Mouse (Mus musculus) forebrain, postnatal 0 days (tissue): Measurements from ENCODE around the gene Tsc22d4. TPM values are rescaled to one million over a fixed set of nuclear protein-coding genes. Genes with fewer than 3 reads are reported as not detected.
"Not testable (repeated sequence)": the region's sequence is repeated elsewhere in the genome, so short reads cannot be mapped to it uniquely, and the experiment has no call there.

ENCODE experiments used
- ATAC-seq: fragments of 200-750 bp; cut with Nextera tagmentation; 2 replicates; pipeline ENCODE4 v1.8.0; 2017; ENCODE audit warnings: mild to moderate bottlenecking, moderate library complexity
- DNase-seq: peaks from one replicate; pipeline ENCODE4 v3.0.0-alpha.2; 2015
- H3K27ac ChIP-seq: fragments of 300-500 bp; sonication (generic); 2 replicates; pipeline ENCODE4 v1.5.1; 2014; ENCODE audit warnings: low read depth, mild to moderate bottlenecking, antibody characterized with exemption, low read length, moderate library complexity, mixed read lengths
- H3K27me3 ChIP-seq: fragments of 300-500 bp; sonication (generic); 2 replicates; pipeline ENCODE4 v1.6.1; 2014; ENCODE audit warnings: mild to moderate bottlenecking, low read length, mixed read lengths; ENCODE audit not compliant: insufficient read depth
- H3K36me3 ChIP-seq: fragments of 300-500 bp; sonication (generic); 2 replicates; pipeline ENCODE4 v1.6.1; 2014; ENCODE audit warnings: mild to moderate bottlenecking, moderate library complexity; ENCODE audit not compliant: insufficient read depth
- H3K4me1 ChIP-seq: fragments of 300-500 bp; sonication (generic); 2 replicates; pipeline ENCODE4 v1.6.1; 2014; ENCODE audit warnings: antibody characterized with exemption; ENCODE audit not compliant: insufficient read depth
- H3K4me2 ChIP-seq: fragments of 300-500 bp; sonication (generic); 2 replicates; pipeline ENCODE4 v1.6.1; 2014; ENCODE audit warnings: low read depth, mild to moderate bottlenecking, moderate library complexity
- H3K4me3 ChIP-seq: fragments of 300-500 bp; sonication (generic); 2 replicates; pipeline ENCODE4 v1.5.1; 2014; ENCODE audit warnings: low read depth, low read length, mixed read lengths
- H3K9ac ChIP-seq: fragments of 300-500 bp; sonication (generic); 2 replicates; pipeline ENCODE4 v1.6.1; 2014; ENCODE audit warnings: mild to moderate bottlenecking
- H3K9me3 ChIP-seq: fragments of 300-500 bp; sonication (generic); 2 replicates; pipeline ENCODE4 v1.6.1; 2016; ENCODE audit warnings: low read length
- CTCF ChIP-seq: sonication (generic); IDR thresholded peaks from 2 replicates; pipeline ENCODE4 v1.5.1; 2016; ENCODE audit warnings: antibody characterized with exemption, control low read depth, low read depth
- WGBS: fragments of 180-500 bp; shearing (Covaris S2); extraction: QIAGEN DNeasy Blood & Tissue Kit; methylation state at CpG from one replicate; pipeline ENCODE4 v1.1.7; 2014; 5-methylcytosine and 5-hydroxymethylcytosine counted together
- polyA plus RNA-seq: library from polyadenylated mRNA; unstranded; fragments of >200 nt; fragmentation: Nextera tagmentation; extraction: Ambion mirVana; gene quantifications from 2 replicates; pipeline ENCODE4 v1.2.1, GENCODE M21; 2015
- total RNA-seq: library from RNA; depleted of rRNA; stranded (reverse); fragments of >200 nt; gene quantifications from 2 replicates; pipeline ENCODE4 v1.2.3, GENCODE M21; 2014

Gene Tsc22d4
- total and polyA plus RNA-seq, 2 experiments from 2014 or later: 120 to 134 TPM

DNA sequence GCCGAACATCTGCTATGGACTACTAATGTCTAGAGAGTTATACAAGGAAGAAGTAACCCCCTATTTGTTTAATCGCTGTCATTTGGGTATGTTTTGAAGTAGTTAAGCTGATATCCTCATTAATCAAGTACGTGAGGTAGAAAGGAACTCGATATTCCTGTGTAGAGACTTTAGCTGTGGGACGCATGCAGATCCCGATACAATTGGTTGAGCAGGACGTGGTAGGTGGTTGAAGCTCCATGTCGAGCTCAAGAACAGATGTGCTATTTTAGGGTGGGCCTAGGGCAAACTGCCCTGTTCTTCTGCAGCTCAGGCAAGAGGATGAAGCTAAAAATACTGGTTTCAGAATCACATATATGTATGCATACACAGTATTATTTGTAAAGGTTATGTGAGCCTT, 29.8 kb upstream of the Tsc22d4 start:
- no peak overlapping the region for H3K4me2 ChIP-seq

GRCm38 (mm10) chr5:137718020-137718790, 27.3 kb upstream of the Tsc22d4 start:
- Histone ChIP-seq H3K9me3 (no peaks in the 10 kb centered on the region), H3K4me3 (no peak overlapping the region), H3K9ac (no peak overlapping the region), H3K4me1 (no peaks in the 10 kb centered on the region), H3K27me3 (no peaks in the 10 kb centered on the region), H3K4me2 (no peak overlapping the region), H3K36me3 (no peaks in the 10 kb centered on the region), H3K27ac (no peak overlapping the region)
- WGBS: 59% methylated on average over 8 of the region's 8 CpGs
- no peak for DNase-seq
- TF ChIP-seq CTCF: no peak
- ATAC-seq: no peak

More for the DNA sequence above, 29.8 kb upstream of the Tsc22d4 start:
- WGBS: 82% methylated on average over 8 of the region's 8 CpGs
- DNase-seq (no peak), ATAC-seq (no peak)
- no peak overlapping the region for H3K4me3 ChIP-seq
- no peak overlapping the region for H3K9ac ChIP-seq
- no peak for TF ChIP-seq CTCF
- H3K9me3 ChIP-seq: no peaks in the 10 kb centered on the region
- no peaks in the 10 kb centered on the region for H3K27me3 ChIP-seq
- no peaks in the 10 kb centered on the region for H3K36me3 ChIP-seq
- no peak overlapping the region for H3K27ac ChIP-seq
- no peaks in the 10 kb centered on the region for H3K4me1 ChIP-seq

- H3K27ac ChIP-seq: no peak overlapping the region
- ATAC-seq (no peak), DNase-seq (no peak)
- H3K4me1 ChIP-seq: no peaks in the 10 kb centered on the region
- no peak overlapping the region for H3K9ac ChIP-seq
- no peaks in the 10 kb centered on the region for H3K36me3 ChIP-seq
- no peak overlapping the region for H3K4me3 ChIP-seq
- H3K9me3 ChIP-seq: no peaks in the 10 kb centered on the region
- no peaks in the 10 kb centered on the region for H3K27me3 ChIP-seq
- TF ChIP-seq CTCF: no peak
- no peak overlapping the region for H3K4me2 ChIP-seq
- WGBS: 87% methylated on average over 6 of the region's 6 CpGs
Measured at GRCm38 (mm10) chr5:137719088-137719487, 26.4 kb upstream of the Tsc22d4 start.

DNA sequence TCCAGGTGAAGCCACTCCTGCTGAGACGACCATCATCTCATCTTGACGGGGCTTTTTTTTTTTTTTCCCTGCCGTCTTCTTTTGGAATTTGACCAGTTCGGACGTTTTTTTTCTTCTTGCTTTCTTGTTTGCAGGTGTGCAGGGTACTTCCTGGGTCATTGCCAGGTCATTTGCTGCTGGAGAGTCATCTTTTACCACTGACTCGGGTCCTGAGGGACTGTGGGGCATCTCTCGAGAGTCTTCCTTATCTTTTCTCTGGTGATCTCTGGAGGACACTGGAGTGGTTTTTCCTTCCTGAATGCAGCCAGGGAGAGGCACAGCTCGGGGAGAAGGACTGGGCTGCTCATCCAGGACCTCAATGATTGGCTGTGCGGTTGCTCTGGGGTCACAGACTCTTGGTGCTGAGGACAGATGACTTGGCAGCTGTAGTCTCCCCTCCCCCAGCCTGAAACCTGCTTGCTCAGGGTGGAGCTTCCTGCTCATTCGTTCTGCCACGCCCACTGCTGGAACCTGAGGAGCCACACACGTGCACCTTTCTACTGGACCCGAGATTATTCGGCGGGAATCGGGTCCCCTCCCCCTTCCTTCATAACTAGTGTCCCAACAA, 24.9 kb upstream of the Tsc22d4 start:
- not testable (repeated sequence) for ATAC-seq, H3K4me1 ChIP-seq, DNase-seq, H3K9me3 ChIP-seq, H3K9ac ChIP-seq, H3K27ac ChIP-seq, H3K4me3 ChIP-seq, H3K27me3 ChIP-seq, H3K4me2 ChIP-seq, H3K36me3 ChIP-seq
- 29% methylated on average over 10 of the region's 16 CpGs for WGBS

- no peak overlapping the region for H3K4me2 ChIP-seq
- no peaks in the 10 kb centered on the region for H3K27me3 ChIP-seq
- no peak for TF ChIP-seq CTCF
- no peak for ATAC-seq
- 0 out of 2 replicates have a peak, but pooled peaks cover 3% of the 10 kb centered on the region for H3K36me3 ChIP-seq
- no peaks in the 10 kb centered on the region for H3K4me1 ChIP-seq
- H3K9ac ChIP-seq: no peak overlapping the region
- H3K9me3 ChIP-seq: no peaks in the 10 kb centered on the region
- DNase-seq: no peak
- H3K27ac ChIP-seq: no peak overlapping the region
- WGBS: 85% methylated on average over 5 of the region's 5 CpGs
- H3K4me3 ChIP-seq: no peak overlapping the region
Measured at GRCm38 (mm10) chr5:137723840-137724239, 21.7 kb upstream of the Tsc22d4 start.

- ATAC-seq (no peak), DNase-seq (no peak)
- Histone ChIP-seq H3K27ac (no peak overlapping the region), H3K4me3 (no peak overlapping the region), H3K4me1 (no peaks in the 10 kb centered on the region; the same call in 1 of the 2 replicates), H3K27me3 (no peaks in the 10 kb centered on the region), H3K9me3 (no peaks in the 10 kb centered on the region), H3K36me3 (peaks cover 14% of the 10 kb centered on the region; the same call in 1 of the 2 replicates), H3K9ac (no peak overlapping the region), H3K4me2 (no peak overlapping the region)
- WGBS: 76% methylated on average over 6 of the region's 6 CpGs
- TF ChIP-seq CTCF: no peak
Measured at GRCm38 (mm10) chr5:137726767-137727166, 18.8 kb upstream of the Tsc22d4 start.

DNA sequence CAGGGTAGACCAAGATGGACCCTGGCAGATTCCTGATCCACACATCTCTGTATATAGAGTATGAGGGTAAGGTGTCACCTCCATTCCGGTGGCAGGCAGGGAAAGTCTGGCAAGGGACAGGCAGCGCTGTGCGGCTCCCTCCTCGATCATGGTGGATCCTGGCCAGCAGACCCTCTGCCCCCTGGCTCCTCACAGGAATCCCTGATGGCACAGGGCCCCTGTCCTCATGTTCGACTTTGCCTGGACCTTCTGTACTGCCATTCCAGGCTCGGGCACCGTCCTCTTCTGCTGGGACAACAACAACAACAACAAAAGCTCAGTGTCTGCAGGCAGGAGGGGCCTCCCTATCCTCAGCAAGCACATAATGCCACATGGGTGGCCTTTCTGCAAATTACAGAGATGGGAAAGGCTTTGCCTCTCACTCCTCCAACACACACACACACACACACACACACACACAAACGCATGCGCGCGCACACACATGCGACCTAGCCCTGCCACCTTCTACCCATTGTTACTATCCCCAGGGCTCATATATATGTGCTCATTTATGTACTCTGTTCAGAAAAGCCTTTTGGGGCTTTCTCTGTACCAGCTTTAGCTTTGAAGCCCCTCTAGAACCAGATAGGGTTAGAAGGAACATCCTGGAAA, 11.8 kb upstream of the Tsc22d4 start:
- H3K4me2 ChIP-seq: peak overlapping the region; percentile 53
- H3K27me3 ChIP-seq: no peaks in the 10 kb centered on the region
- TF ChIP-seq CTCF: no peak
- peak overlapping the region; percentile 43 for H3K9ac ChIP-seq
- H3K27ac ChIP-seq: peak overlapping the region; percentile 95
- DNase-seq: no peak
- H3K4me1 ChIP-seq: peaks cover 30% of the 10 kb centered on the region
- H3K4me3 ChIP-seq: peak overlapping the region; percentile 19
- peak; percentile 69 for ATAC-seq
- no peaks in the 10 kb centered on the region for H3K9me3 ChIP-seq
- H3K36me3 ChIP-seq: peaks cover 51% of the 10 kb centered on the region
- WGBS: 6% methylated on average over 12 of the region's 12 CpGs
